Mouse (Mus musculus) gonadal fat pad, adult 2 months (tissue): ENCODE data around the gene 4930432K21Rik. TPM values are rescaled to one million over a fixed set of nuclear protein-coding genes. Genes with fewer than 3 reads are reported as not detected.

ENCODE experiments used
- DNase-seq: peaks from one replicate; pipeline ENCODE4 v3.0.0-alpha.2; 2012; ENCODE audit warnings: low read depth
- polyA plus RNA-seq: library from polyadenylated mRNA; depleted of rRNA; stranded (reverse); fragments of >200 nt; gene quantifications from 2 replicates; pipeline ENCODE4 v1.2.3, GENCODE M21; 2012; rRNA removed

4930432K21Rik gene
- polyA plus RNA-seq = 2.4 TPM in 2 replicates

DNA sequence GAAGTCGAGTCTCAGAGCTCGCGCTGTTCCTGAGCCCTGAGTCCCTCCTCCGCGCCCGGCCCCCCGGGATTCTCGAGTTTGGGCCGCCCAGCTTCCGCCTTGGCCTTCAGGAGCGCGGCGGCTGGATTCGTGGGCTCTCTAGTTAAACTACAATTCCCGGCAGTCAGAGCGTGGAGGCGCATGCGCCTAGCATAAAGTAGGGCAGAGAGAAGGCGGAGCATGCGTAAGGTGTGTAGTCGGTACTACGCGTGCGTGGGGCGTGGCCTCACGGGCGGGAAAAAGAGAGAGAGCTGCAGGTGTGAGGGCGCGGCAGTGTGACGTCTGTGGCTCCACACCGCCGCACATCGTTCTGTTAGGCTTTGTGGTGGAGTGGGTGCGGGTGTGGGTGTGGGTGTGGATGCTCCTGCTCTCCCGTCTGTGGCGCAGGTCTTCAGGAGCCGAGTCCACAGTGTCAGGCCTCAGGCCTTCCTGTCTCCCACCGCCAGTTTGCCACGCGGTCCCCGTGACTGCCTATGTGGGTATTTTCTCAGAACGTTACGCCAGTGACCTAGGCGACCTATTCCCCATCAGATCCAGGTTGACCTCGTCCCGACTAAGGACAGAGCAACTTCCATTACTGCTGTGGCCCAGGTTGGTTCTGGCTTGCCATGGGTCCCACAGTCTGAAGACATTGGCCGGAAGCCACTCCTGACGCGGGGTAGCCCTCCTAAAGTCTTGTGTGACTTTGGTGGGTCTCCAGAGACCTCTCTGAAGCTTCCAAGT is at the start of gene 4930432K21Rik, which contains the start of gene Cc2d1a:
TSS of gene 4930432K21Rik (plus strand) at position 257 of the 762 bp plus-strand sequence.
TSS of gene Cc2d1a (minus strand) at position 168 of the 762 bp plus-strand sequence.
- DNase-seq = peak; percentile 68

DNA sequence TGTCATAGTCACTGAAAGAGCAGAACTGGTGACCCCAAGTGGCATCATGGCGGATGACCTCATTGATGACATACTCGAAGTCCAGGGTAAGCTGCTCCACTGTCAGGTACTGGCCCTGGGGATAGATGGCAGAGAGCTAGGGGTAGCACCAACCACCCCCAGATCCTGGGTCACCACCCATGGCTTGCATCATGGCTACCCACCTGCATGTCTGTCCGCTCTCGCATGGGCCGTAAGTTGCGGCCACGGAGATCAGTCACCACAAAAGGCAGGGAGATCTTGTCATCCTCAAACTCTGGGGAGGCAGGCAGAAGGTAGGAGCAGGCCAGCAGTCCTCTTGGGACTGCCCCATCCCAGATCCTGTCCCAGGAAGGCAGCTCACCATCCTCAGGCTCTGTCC is 49.4 kb upstream of the 4930432K21Rik start:
- DNase-seq = no peak

DNA sequence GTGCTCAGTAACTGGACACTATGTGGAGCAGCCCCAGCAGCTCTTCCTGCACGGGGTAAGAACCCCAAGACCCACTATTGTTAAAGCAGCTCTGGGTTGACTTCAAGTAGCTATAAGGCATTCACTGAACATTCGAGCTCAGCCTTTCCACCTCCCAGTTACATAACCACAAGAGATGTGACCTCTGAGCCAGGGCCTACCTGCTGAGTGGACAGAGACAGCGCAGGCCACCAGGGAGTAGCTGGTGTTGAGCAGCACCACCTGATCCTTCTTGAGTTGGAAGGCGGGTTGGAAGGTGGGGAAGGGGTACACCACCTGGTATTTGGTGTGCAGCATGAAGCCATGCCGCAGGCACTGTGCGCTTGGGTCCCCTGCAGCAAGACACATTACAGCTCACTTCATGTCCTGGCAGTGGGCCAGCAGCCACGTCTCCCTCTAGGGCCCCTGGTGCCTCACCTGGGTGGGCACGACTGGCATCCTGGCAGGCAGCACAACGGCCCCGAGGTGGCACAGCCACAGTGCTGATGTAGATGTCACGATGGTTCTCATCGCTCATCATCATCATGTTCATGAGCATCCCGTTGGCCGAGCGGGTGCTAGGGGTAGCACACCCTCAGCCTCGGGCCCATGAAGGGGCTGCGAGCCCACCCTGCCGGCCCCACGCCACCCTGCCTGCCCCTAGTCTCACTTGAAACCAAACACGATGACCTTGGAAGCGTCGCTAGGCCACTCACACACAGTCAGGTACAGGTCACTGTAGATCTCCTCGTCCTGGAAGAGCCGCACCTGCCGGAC is 46.2 kb upstream of the 4930432K21Rik start:
- DNase-seq = no peak

DNA sequence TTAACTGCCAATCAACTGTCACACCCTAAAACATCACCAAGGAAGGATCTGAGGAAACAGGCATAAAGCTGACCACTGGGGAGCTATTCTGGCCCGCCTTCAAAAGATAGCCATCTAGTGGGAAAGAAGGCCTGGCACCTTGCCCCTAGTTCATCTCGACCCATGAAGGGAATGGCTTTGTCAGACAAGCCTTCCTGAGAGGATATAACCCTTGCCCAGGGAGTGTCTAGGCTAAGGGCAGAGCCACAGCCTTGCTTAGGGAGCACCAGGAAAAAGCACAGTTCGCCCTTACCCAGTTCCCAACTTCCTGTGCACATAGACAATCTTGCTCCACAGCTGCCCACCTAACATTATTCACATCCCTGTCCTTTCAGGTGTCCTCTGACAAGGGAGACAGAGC is 44.2 kb upstream of the 4930432K21Rik start:
- DNase-seq = no peak

GRCm38 (mm10) chr8:84104221-84104620 is 43.6 kb upstream of the 4930432K21Rik start:
- DNase-seq = no peak

- peak; percentile 93 for DNase-seq
Measured at GRCm38 (mm10) chr8:84104697-84105609, 42.9 kb upstream of the 4930432K21Rik start, which contains the start of gene Dcaf15. TSS of gene Dcaf15 (minus strand) at chr8:84104768.

DNA sequence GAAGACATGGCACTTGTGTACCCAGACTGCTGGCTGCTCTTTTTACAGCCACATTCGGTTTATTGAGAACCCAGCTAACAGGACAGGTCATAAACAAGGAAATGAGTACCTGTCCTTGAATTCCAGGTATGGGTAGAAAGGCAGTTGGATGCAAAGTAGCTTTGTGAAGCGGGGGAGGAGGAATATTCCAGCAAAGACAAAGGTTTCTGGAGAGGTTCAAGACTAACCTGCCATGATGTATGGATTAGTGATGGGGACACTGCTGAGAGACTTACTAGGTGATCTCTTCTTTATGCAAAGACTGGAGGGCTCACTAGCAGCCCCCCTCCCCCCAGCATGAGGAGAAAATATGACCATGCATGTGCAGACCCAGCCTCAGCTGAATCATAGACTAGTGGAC is 42.1 kb upstream of the 4930432K21Rik start:
- no peak for DNase-seq

DNA sequence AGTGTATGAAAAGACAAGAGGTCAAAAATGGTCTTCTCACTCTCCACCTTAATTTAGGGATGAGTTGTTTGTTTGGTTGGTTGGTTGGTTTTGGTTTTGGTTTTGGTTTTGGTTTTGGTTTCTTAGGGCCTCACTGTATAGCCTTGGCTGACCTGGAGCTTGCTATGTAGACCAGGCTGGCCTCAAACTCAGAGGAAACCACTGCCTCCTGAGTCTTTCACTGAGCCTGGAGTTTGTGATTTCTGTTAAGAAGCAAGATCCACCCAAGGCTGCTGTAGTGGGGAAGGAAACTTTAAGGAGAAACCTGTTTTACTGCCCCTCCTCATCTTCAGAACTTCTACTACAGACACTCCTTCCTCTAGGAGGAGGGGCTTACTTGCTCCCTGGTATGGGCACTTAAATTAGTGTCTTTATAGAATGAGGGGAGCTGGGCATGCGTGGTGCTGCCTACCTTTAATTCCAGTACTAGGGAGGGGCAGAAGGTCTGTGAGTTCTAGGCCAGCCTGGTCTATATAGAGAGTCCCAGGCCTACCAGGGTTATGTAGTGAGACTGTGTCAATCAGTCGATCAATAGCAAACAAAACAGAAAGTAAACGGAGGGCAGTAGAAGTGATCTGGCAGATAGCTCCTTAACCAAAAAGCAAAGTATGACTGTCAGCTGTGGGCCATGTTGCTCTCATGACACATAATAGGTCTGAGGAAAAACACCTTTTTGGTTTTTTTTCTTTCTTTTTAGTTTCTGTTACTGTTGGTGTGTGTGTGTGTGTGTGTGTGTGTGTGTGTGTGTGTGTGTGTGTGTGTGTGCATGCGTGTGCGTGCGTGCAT is 41.4 kb upstream of the 4930432K21Rik start:
- DNase-seq = no peak

- DNase-seq = no peak
Measured at GRCm38 (mm10) chr8:84115646-84116045, 32.2 kb upstream of the 4930432K21Rik start.

- DNase-seq = no peak
Measured at GRCm38 (mm10) chr8:84122151-84122550, 25.7 kb upstream of the 4930432K21Rik start.

DNA sequence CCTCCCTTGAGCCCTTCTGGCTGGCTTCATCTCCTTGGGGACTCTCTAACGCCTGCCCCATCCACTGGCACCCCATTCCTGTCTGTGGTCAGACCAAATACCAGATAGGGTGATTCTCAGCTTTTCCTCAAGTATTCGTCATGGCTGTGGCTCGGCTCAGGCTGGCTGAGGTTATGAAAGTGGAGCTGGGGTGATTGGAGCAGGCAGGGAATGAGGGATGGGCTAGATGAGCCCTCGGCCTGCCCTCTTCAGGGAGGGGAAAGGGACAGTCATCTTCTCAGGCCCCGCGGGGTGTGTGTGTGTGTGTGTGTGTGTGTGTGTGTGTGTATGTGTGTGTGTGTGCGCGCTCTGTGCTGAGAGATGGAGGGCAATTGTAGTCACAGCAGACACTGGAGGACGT is 22.2 kb upstream of the 4930432K21Rik start, which contains the start of gene Podnl1:
TSS of gene Podnl1 (plus strand) at position 334 of the 400 bp plus-strand sequence.
- no peak for DNase-seq

GRCm38 (mm10) chr8:84126742-84127141 is 21.1 kb upstream of the 4930432K21Rik start:
- no peak for DNase-seq

DNA sequence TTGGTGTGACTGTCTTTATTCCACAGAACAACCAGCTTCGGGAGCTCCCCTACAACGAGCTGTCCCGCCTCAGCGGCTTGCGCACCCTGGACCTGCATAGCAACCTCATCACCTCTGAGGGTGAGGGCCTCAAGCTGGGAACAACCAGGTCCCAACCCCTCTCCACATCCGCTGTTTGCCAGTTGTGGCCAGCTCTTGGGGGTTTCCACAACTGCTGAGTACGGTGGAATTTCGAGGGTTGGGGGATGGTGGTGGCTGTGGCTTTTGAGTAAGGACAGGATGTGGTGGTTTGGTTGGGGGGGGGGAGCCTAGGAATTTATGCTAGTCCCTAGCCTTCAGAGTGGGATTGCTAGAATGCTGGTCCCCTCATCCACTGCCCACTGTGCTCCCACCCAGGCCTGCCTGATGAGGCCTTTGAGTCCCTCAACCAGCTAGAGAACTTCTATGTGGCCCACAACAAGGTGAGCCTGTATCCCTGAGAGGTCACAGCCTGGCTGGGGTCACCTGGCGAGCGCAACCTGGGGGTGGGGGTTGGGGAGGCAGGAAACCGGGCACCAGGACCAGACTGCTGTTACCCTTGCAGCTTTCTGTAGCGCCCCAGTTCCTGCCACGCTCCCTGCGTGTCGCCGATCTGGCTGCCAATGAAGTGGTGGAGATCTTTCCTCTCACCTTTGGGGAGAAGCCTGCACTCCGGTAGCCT is 20.5 kb upstream of the 4930432K21Rik start:
- no peak for DNase-seq

DNA sequence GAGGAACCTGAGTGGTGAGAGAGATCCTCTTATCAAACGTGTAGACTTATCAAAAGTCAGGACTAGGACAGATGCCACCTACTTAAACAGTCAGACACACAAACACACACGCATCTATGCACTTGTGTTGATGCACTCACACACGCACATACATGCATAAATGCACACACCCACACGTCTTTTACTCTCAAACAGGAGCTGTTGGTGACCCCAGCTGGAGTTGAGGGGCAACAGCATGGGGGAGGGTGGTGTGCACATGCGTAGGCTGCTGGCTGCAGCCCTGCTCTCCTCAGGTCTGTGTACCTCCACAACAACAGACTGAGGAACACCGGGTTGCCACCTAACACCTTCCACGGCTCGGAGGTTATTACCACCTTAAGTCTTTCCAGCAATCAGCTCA is 19.5 kb upstream of the 4930432K21Rik start:
- no peak for DNase-seq

- DNase-seq = no peak
Measured at GRCm38 (mm10) chr8:84130806-84131205, 17.0 kb upstream of the 4930432K21Rik start.

- DNase-seq = no peak
Measured at GRCm38 (mm10) chr8:84132225-84132624, 15.6 kb upstream of the 4930432K21Rik start.

DNA sequence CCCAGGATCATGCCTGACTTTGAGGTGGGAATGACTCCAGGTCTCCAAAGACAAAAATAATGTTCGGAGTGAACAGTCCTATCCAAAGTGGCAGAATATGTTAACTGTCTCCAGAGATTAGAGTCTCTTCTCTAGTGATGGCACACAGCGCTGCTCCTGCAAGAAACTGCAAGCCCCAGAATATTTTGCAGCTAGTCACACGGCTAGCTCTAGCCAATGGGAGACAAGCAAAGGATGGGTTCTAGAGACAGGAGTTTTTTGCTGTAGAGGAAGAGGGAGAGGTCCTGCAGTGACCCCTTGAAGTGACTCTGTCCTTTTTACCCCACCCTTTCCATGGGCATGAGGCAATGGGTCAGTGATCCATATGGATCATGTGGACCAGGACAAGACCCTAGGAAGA is 10.0 kb upstream of the 4930432K21Rik start:
- no peak for DNase-seq

DNA sequence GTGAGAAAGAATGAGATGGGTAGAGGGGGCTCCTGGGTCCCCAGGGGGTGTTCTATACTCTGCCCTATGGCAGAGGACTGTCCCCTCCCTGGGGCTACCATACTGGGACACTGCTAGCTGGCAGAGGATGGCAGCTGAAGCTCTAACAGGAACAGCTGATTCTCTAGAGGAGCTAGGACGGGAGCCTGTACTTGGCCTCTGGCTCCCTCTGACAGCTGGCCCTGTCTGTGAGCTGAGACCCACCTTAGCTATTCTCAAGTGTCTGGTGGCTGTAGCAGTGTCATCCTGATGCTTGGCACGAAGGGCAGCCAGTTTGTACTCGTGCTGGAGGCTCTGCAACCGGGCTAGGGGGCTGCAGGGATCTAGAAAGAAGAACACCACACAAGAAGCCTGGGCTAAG is 7.0 kb upstream of the 4930432K21Rik start:
- no peak for DNase-seq

DNA sequence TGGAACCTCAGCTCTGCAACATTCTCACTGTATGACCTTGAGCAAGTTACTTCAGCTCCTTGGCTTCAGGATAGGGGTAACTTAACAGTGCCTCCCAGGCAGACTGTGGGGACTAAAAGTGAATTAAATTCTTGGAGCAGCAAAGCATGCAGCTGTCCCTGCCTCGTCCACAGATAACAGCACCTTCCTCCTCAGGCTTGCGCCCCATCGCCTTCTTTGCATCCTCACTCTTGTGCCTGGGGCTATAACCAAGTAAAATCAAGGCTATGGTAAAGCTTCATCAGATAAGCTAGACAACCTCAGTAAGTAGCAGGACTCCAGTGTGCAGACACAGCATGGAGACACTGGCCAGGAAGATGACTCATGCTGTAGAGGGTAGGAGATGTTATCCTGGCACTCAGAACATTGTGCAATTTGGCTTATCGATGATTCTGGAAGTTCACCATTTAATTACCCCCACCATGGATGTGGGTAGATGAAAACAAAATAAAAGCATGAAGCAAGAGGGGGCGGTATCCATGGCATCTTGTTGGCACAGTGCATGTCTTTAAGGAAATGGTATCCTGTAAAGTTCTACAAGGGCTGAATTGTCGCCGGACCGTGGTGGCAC is 3.1 kb upstream of the 4930432K21Rik start:
- DNase-seq = peak; percentile 72

GRCm38 (mm10) chr8:84147324-84147766 is 480 bp upstream of the 4930432K21Rik start:
- peak; percentile 74 for DNase-seq
